Mouse (Mus musculus) limb, embryonic 15.5 days (tissue): ENCODE data around the gene Gfpt2. TPM values are rescaled to one million over a fixed set of nuclear protein-coding genes. Genes with fewer than 3 reads are reported as not detected.

ENCODE experiments used
- ATAC-seq: fragments of 200-750 bp; cut with Nextera tagmentation; 2 replicates; pipeline ENCODE4 v1.8.0; 2017; ENCODE audit warnings: low read depth, moderate TSS enrichment; ENCODE audit not compliant: insufficient number of reproducible peaks, low FRiP score, low TSS enrichment
- H3K27ac ChIP-seq: fragments of 300-500 bp; sonication (generic); 2 replicates; pipeline ENCODE4 v1.5.1; 2015; ENCODE audit warnings: moderate library complexity, mild to moderate bottlenecking, inconsistent platforms
- H3K27me3 ChIP-seq: fragments of 300-500 bp; sonication (generic); 2 replicates; pipeline ENCODE4 v1.6.1; 2015; ENCODE audit warnings: inconsistent platforms
- H3K36me3 ChIP-seq: fragments of 300-500 bp; sonication (generic); 2 replicates; pipeline ENCODE4 v1.6.1; 2015; ENCODE audit warnings: inconsistent platforms
- H3K4me1 ChIP-seq: fragments of 300-500 bp; sonication (generic); 2 replicates; pipeline ENCODE4 v1.6.1; 2015; ENCODE audit warnings: inconsistent platforms
- H3K4me2 ChIP-seq: fragments of 300-500 bp; sonication (generic); 2 replicates; pipeline ENCODE4 v1.6.1; 2015; ENCODE audit warnings: mild to moderate bottlenecking, inconsistent platforms
- H3K4me3 ChIP-seq: fragments of 300-500 bp; sonication (generic); 2 replicates; pipeline ENCODE4 v1.5.1; 2015; ENCODE audit warnings: mild to moderate bottlenecking, inconsistent platforms
- H3K9ac ChIP-seq: fragments of 300-500 bp; sonication (generic); 2 replicates; pipeline ENCODE4 v1.6.1; 2015; ENCODE audit warnings: inconsistent platforms
- H3K9me3 ChIP-seq: fragments of 300-500 bp; sonication (generic); 2 replicates; pipeline ENCODE4 v1.6.1; 2016; ENCODE audit warnings: inconsistent platforms
- WGBS: fragments of 180-500 bp; shearing (Covaris S2); methylation state at CpG from one replicate; pipeline ENCODE4 v1.1.7; 2015; 5-methylcytosine and 5-hydroxymethylcytosine counted together
- polyA plus RNA-seq: library from polyadenylated mRNA; unstranded; fragments of >200 nt; fragmentation: Nextera tagmentation; extraction: Ambion mirVana; gene quantifications from 2 replicates; pipeline ENCODE4 v1.2.1, GENCODE M21; 2015

Gfpt2 gene
- 32.0 and 34.3 TPM in 2 replicates for polyA plus RNA-seq

- peak; percentile 94 for ATAC-seq
- under 1% methylated on average over 25 of the region's 25 CpGs for WGBS
- Histone ChIP-seq H3K27ac (peak within 1 kb of the TSS; percentile 85), H3K4me2 (peak within 1 kb of the TSS; percentile 83), H3K4me3 (peak within 1 kb of the TSS; percentile 62), H3K4me1 (peaks cover 22% of the 10 kb centered on the region), H3K9ac (peak within 1 kb of the TSS; percentile 61), H3K27me3 (no peaks in the 10 kb centered on the region), H3K9me3 (no peaks in the 10 kb centered on the region), H3K36me3 (no peaks in the 10 kb centered on the region)
Observed at GRCm38 (mm10) chr11:49793619-49794341, at the start of gene Gfpt2. Gene Gfpt2 (plus strand): TSS chr11:49794178.

- ATAC-seq: no peak
- no peak overlapping the region for H3K9ac ChIP-seq
- no peaks in the 10 kb centered on the region for H3K27me3 ChIP-seq
- H3K4me3 ChIP-seq: no peak overlapping the region
- H3K27ac ChIP-seq: no peak overlapping the region
- H3K4me2 ChIP-seq: no peak overlapping the region
- H3K9me3 ChIP-seq: peaks cover 3% of the 10 kb centered on the region; the same call in 1 of the 2 replicates
- no peaks in the 10 kb centered on the region for H3K4me1 ChIP-seq
- H3K36me3 ChIP-seq: no peaks in the 10 kb centered on the region
Observed at GRCm38 (mm10) chr11:49744981-49745380, 49.0 kb upstream of the Gfpt2 start.

- peaks cover 3% of the 10 kb centered on the region; the same call in 1 of the 2 replicates for H3K9me3 ChIP-seq
- H3K27me3 ChIP-seq: no peaks in the 10 kb centered on the region
- H3K4me1 ChIP-seq: no peaks in the 10 kb centered on the region
- no peak overlapping the region for H3K4me2 ChIP-seq
- H3K36me3 ChIP-seq: no peaks in the 10 kb centered on the region
- WGBS: 70% methylated on average over 3 of the region's 3 CpGs
- H3K9ac ChIP-seq: no peak overlapping the region
- H3K4me3 ChIP-seq: no peak overlapping the region
- no peak overlapping the region for H3K27ac ChIP-seq
- no peak for ATAC-seq
Observed at GRCm38 (mm10) chr11:49745839-49746238, 48.1 kb upstream of the Gfpt2 start.

GRCm38 (mm10) chr11:49746756-49747155 is 47.2 kb upstream of the Gfpt2 start:
- no peaks in the 10 kb centered on the region for H3K27me3 ChIP-seq
- H3K9me3 ChIP-seq: peaks cover 3% of the 10 kb centered on the region; the same call in 1 of the 2 replicates
- no peak for ATAC-seq
- H3K4me2 ChIP-seq: no peak overlapping the region
- H3K9ac ChIP-seq: no peak overlapping the region
- no peaks in the 10 kb centered on the region for H3K4me1 ChIP-seq
- H3K27ac ChIP-seq: no peak overlapping the region
- 87% methylated on average over 1 of the region's 1 CpGs for whole genome bisulfite sequencing
- H3K4me3 ChIP-seq: no peak overlapping the region
- H3K36me3 ChIP-seq: no peaks in the 10 kb centered on the region

GRCm38 (mm10) chr11:49754958-49755665 is 38.9 kb upstream of the Gfpt2 start:
- 0 out of 2 replicates have a peak, but pooled peaks have one; percentile 27 for ATAC-seq

GRCm38 (mm10) chr11:49758096-49758495 is 35.9 kb upstream of the Gfpt2 start:
- H3K9me3 ChIP-seq: no peaks in the 10 kb centered on the region
- no peak overlapping the region for H3K9ac ChIP-seq
- no peak overlapping the region for H3K4me2 ChIP-seq
- peaks cover 31% of the 10 kb centered on the region for H3K4me1 ChIP-seq
- ATAC-seq: no peak
- no peak overlapping the region for H3K4me3 ChIP-seq
- no peak overlapping the region for H3K27ac ChIP-seq
- WGBS: 90% methylated on average over 3 of the region's 3 CpGs
- no peaks in the 10 kb centered on the region for H3K36me3 ChIP-seq
- no peaks in the 10 kb centered on the region for H3K27me3 ChIP-seq

More at GRCm38 (mm10) chr11:49754958-49755665, 38.9 kb upstream of the Gfpt2 start:
- Histone ChIP-seq H3K4me1 (peaks cover 14% of the 10 kb centered on the region), H3K27me3 (no peaks in the 10 kb centered on the region), H3K9me3 (no peaks in the 10 kb centered on the region), H3K36me3 (no peaks in the 10 kb centered on the region), H3K4me3 (no peak overlapping the region), H3K27ac (peak overlapping the region; percentile 59), H3K4me2 (no peak overlapping the region), H3K9ac (no peak overlapping the region)
- WGBS: 41% methylated on average over 12 of the region's 12 CpGs

GRCm38 (mm10) chr11:49761130-49761529 is 32.8 kb upstream of the Gfpt2 start:
- peak overlapping the region; percentile 69 for H3K27ac ChIP-seq
- no peak for ATAC-seq
- WGBS: 35% methylated on average over 5 of the region's 5 CpGs

GRCm38 (mm10) chr11:49763555-49763954 is 30.4 kb upstream of the Gfpt2 start:
- Histone ChIP-seq H3K4me1 (peaks cover 44% of the 10 kb centered on the region), H3K4me3 (no peak overlapping the region), H3K9ac (no peak overlapping the region), H3K36me3 (no peaks in the 10 kb centered on the region), H3K4me2 (no peak overlapping the region), H3K27ac (peak overlapping the region; percentile 87), H3K27me3 (no peaks in the 10 kb centered on the region), H3K9me3 (no peaks in the 10 kb centered on the region)
- ATAC-seq: no peak

More at GRCm38 (mm10) chr11:49761130-49761529, 32.8 kb upstream of the Gfpt2 start:
- H3K4me1 ChIP-seq: peaks cover 44% of the 10 kb centered on the region
- H3K36me3 ChIP-seq: no peaks in the 10 kb centered on the region
- no peak overlapping the region for H3K9ac ChIP-seq
- H3K9me3 ChIP-seq: no peaks in the 10 kb centered on the region
- H3K4me3 ChIP-seq: no peak overlapping the region
- no peaks in the 10 kb centered on the region for H3K27me3 ChIP-seq
- H3K4me2 ChIP-seq: no peak overlapping the region

GRCm38 (mm10) chr11:49764023-49764422 is 30.0 kb upstream of the Gfpt2 start:
- WGBS: 35% methylated on average over 4 of the region's 4 CpGs
- H3K9me3 ChIP-seq: no peaks in the 10 kb centered on the region
- H3K4me2 ChIP-seq: peak overlapping the region; percentile 24; the same call in 1 of the 2 replicates
- H3K27ac ChIP-seq: peak overlapping the region; percentile 87
- no peak overlapping the region for H3K9ac ChIP-seq
- ATAC-seq: no peak
- H3K27me3 ChIP-seq: no peaks in the 10 kb centered on the region
- H3K4me1 ChIP-seq: peaks cover 44% of the 10 kb centered on the region
- H3K36me3 ChIP-seq: no peaks in the 10 kb centered on the region
- no peak overlapping the region for H3K4me3 ChIP-seq

GRCm38 (mm10) chr11:49764639-49765299 is 29.2 kb upstream of the Gfpt2 start:
- no peak overlapping the region for H3K4me3 ChIP-seq
- H3K4me1 ChIP-seq: peaks cover 44% of the 10 kb centered on the region

GRCm38 (mm10) chr11:49765377-49766136 is 28.4 kb upstream of the Gfpt2 start:
- Histone ChIP-seq H3K27ac (peak overlapping the region; percentile 75), H3K9ac (no peak overlapping the region), H3K4me1 (peaks cover 44% of the 10 kb centered on the region), H3K36me3 (no peaks in the 10 kb centered on the region), H3K4me2 (no peak overlapping the region), H3K4me3 (no peak overlapping the region), H3K9me3 (no peaks in the 10 kb centered on the region), H3K27me3 (no peaks in the 10 kb centered on the region)
- 80% methylated on average over 3 of the region's 3 CpGs for WGBS
- ATAC-seq: no peak

More at GRCm38 (mm10) chr11:49764639-49765299, 29.2 kb upstream of the Gfpt2 start:
- Histone ChIP-seq H3K9ac (no peak overlapping the region), H3K4me2 (peak overlapping the region; percentile 24), H3K9me3 (no peaks in the 10 kb centered on the region), H3K36me3 (no peaks in the 10 kb centered on the region), H3K27ac (peak overlapping the region; percentile 87), H3K27me3 (no peaks in the 10 kb centered on the region)
- 15% methylated on average over 7 of the region's 8 CpGs for WGBS
- ATAC-seq: peak; percentile 89
